Mouse (Mus musculus): ENCODE measurements around the gene C2cd5. TPM values are rescaled to one million over a fixed set of nuclear protein-coding genes. Genes with fewer than 3 reads are reported as not detected.

The C2cd5 gene
- polyA plus RNA-seq, 1 experiment from 2014 or later = 19.8 TPM

- peaks cover 6% of the 10 kb centered on the region for H3K4me1 ChIP-seq (ENCODE audit: control insufficient read depth, insufficient read depth, low read length)
Measured at GRCm38 (mm10) chr6:143140884-143141283, 40.9 kb upstream of the C2cd5 start.

DNA sequence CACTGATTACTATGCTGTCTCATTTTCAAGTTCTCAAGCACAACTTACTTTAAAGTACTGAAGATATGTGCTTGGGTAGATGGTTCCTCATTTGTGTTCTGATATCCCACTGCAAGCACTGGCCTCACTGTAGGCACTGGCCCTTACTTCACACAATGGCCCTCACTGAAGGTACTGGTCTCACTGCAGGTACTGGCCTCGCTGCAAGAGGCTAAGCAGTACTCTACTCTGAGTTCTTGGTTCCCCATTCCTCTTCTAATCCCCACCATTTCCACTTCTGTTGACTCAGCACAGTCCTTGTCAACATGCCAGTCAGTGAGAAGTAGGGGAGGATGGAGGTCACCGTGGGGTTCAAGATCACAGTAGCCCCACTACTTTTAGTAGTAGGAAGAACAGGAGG lies 39.5 kb upstream of the C2cd5 start:
- Histone ChIP-seq H3K27ac (ENCODE audit: low read length) (no peak overlapping the region), H3K4me1 (ENCODE audit: control insufficient read depth, insufficient read depth, low read length) (no peaks in the 10 kb centered on the region), H3K9ac (ENCODE audit: low read depth, low read length) (no peak overlapping the region), H3K9me3 (ENCODE audit: control insufficient read depth, low read length) (no peaks in the 10 kb centered on the region), H3K27me3 (replicated peaks; ENCODE audit: control insufficient read depth, insufficient read depth, low read length) (no peaks in the 10 kb centered on the region), H3K4me3 (ENCODE audit: low read length) (no peak overlapping the region), H3K36me3 (ENCODE audit: control insufficient read depth, insufficient read depth, low read length) (no peaks in the 10 kb centered on the region), H3K4me2 (ENCODE audit: low read depth, low read length) (no peak overlapping the region)
- no peak for ATAC-seq
- WGBS = 72% methylated on average over 2 of the region's 2 CpGs

More at GRCm38 (mm10) chr6:143140884-143141283, 40.9 kb upstream of the C2cd5 start:
- Histone ChIP-seq H3K4me3 (ENCODE audit: low read length) (no peak overlapping the region), H3K9me3 (ENCODE audit: control insufficient read depth, low read length) (no peaks in the 10 kb centered on the region), H3K9ac (ENCODE audit: low read depth, low read length) (no peak overlapping the region), H3K27me3 (replicated peaks; ENCODE audit: control insufficient read depth, insufficient read depth, low read length) (no peaks in the 10 kb centered on the region), H3K27ac (ENCODE audit: low read length) (no peak overlapping the region), H3K4me2 (ENCODE audit: low read depth, low read length) (no peak overlapping the region), H3K36me3 (ENCODE audit: control insufficient read depth, insufficient read depth, low read length) (no peaks in the 10 kb centered on the region)
- WGBS = 84% methylated on average over 9 of the region's 9 CpGs
- no peak for ATAC-seq

DNA sequence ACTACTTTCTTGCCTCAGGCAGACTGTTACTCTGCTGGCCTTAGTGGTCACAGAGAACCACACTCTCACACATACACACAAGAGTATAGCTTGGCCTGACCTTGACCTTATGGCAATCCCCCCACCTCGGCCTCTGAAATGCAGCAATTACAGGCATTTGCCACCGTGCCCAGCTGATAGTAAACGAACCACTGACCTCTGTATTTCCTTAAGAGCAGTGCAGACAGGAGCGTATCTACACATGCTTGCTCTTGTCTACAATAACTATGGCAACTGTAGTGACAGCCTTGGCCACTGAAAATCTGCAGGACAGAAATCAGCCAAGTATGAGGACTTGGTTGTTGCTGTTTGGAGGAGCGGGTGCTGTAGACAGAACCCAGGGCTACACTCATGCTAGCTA lies 37.4 kb upstream of the C2cd5 start:
- no peaks in the 10 kb centered on the region for H3K9me3 ChIP-seq (ENCODE audit: control insufficient read depth, low read length)
- no peaks in the 10 kb centered on the region for H3K36me3 ChIP-seq (ENCODE audit: control insufficient read depth, insufficient read depth, low read length)
- no peak overlapping the region for H3K4me3 ChIP-seq (ENCODE audit: low read length)
- no peak overlapping the region for H3K9ac ChIP-seq (ENCODE audit: low read depth, low read length)
- WGBS = 45% methylated on average over 5 of the region's 5 CpGs
- no peak overlapping the region for H3K4me2 ChIP-seq (ENCODE audit: low read depth, low read length)
- no peaks in the 10 kb centered on the region for H3K4me1 ChIP-seq (ENCODE audit: control insufficient read depth, insufficient read depth, low read length)
- ATAC-seq = no peak
- H3K27ac ChIP-seq (ENCODE audit: low read length) = no peak overlapping the region
- H3K27me3 ChIP-seq (replicated peaks; ENCODE audit: control insufficient read depth, insufficient read depth, low read length) = no peaks in the 10 kb centered on the region

GRCm38 (mm10) chr6:143136688-143137087 lies 36.7 kb upstream of the C2cd5 start:
- H3K9me3 ChIP-seq (ENCODE audit: control insufficient read depth, low read length) = no peaks in the 10 kb centered on the region
- H3K9ac ChIP-seq (ENCODE audit: low read depth, low read length) = no peak overlapping the region
- H3K4me3 ChIP-seq (ENCODE audit: low read length) = no peak overlapping the region
- ATAC-seq = no peak
- H3K27ac ChIP-seq (ENCODE audit: low read length) = no peak overlapping the region
- no peaks in the 10 kb centered on the region for H3K4me1 ChIP-seq (ENCODE audit: control insufficient read depth, insufficient read depth, low read length)
- no peaks in the 10 kb centered on the region for H3K27me3 ChIP-seq (replicated peaks; ENCODE audit: control insufficient read depth, insufficient read depth, low read length)
- H3K4me2 ChIP-seq (ENCODE audit: low read depth, low read length) = no peak overlapping the region
- no peaks in the 10 kb centered on the region for H3K36me3 ChIP-seq (ENCODE audit: control insufficient read depth, insufficient read depth, low read length)
- 97% methylated on average over 7 of the region's 7 CpGs for WGBS

GRCm38 (mm10) chr6:143135097-143135496 lies 35.2 kb upstream of the C2cd5 start:
- Histone ChIP-seq H3K9ac (ENCODE audit: low read depth, low read length) (no peak overlapping the region), H3K27ac (ENCODE audit: low read length) (no peak overlapping the region), H3K36me3 (ENCODE audit: control insufficient read depth, insufficient read depth, low read length) (no peaks in the 10 kb centered on the region), H3K4me2 (ENCODE audit: low read depth, low read length) (no peak overlapping the region), H3K4me3 (ENCODE audit: low read length) (no peak overlapping the region), H3K9me3 (ENCODE audit: control insufficient read depth, low read length) (peaks cover 8% of the 10 kb centered on the region; the same call in 1 of the 2 replicates), H3K27me3 (replicated peaks; ENCODE audit: control insufficient read depth, insufficient read depth, low read length) (no peaks in the 10 kb centered on the region), H3K4me1 (ENCODE audit: control insufficient read depth, insufficient read depth, low read length) (no peaks in the 10 kb centered on the region)
- 84% methylated on average over 13 of the region's 13 CpGs for WGBS
- ATAC-seq = no peak

DNA sequence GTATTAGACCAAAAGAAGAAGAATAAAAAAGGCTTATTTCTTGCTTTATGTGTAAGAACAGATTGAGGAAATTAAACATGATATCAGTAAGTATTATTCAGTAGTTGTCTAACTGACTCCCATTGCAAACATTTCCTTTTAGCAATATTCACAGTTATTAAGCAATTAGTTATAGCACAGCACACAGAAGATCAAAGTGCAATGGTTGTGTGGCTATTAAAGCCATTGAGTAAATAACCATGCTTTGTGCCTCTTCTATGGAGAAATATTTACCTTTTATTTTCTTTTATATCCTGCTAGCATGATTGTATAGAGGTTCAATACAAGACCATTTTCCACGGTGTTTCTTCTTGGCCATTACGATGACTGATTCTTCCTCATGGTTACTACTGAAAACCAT lies 33.2 kb upstream of the C2cd5 start:
- no peak overlapping the region for H3K4me2 ChIP-seq (ENCODE audit: low read depth, low read length)
- no peaks in the 10 kb centered on the region for H3K4me1 ChIP-seq (ENCODE audit: control insufficient read depth, insufficient read depth, low read length)
- H3K27me3 ChIP-seq (replicated peaks; ENCODE audit: control insufficient read depth, insufficient read depth, low read length) = no peaks in the 10 kb centered on the region
- H3K27ac ChIP-seq (ENCODE audit: low read length) = no peak overlapping the region
- ATAC-seq = no peak
- peaks cover 10% of the 10 kb centered on the region; the same call in 1 of the 2 replicates for H3K9me3 ChIP-seq (ENCODE audit: control insufficient read depth, low read length)
- H3K4me3 ChIP-seq (ENCODE audit: low read length) = no peak overlapping the region
- no peaks in the 10 kb centered on the region for H3K36me3 ChIP-seq (ENCODE audit: control insufficient read depth, insufficient read depth, low read length)
- 80% methylated on average over 2 of the region's 2 CpGs for WGBS
- no peak overlapping the region for H3K9ac ChIP-seq (ENCODE audit: low read depth, low read length)

- Histone ChIP-seq H3K4me3 (ENCODE audit: low read length) (no peak overlapping the region), H3K27me3 (replicated peaks; ENCODE audit: control insufficient read depth, insufficient read depth, low read length) (no peaks in the 10 kb centered on the region), H3K27ac (ENCODE audit: low read length) (no peak overlapping the region), H3K9me3 (ENCODE audit: control insufficient read depth, low read length) (peaks cover 10% of the 10 kb centered on the region; the same call in 1 of the 2 replicates), H3K9ac (ENCODE audit: low read depth, low read length) (no peak overlapping the region), H3K4me2 (ENCODE audit: low read depth, low read length) (no peak overlapping the region), H3K36me3 (ENCODE audit: control insufficient read depth, insufficient read depth, low read length) (no peaks in the 10 kb centered on the region), H3K4me1 (ENCODE audit: control insufficient read depth, insufficient read depth, low read length) (no peaks in the 10 kb centered on the region)
- ATAC-seq = no peak
- 71% methylated on average over 6 of the region's 6 CpGs for WGBS
Measured at GRCm38 (mm10) chr6:143131895-143132652, 32.1 kb upstream of the C2cd5 start.

DNA sequence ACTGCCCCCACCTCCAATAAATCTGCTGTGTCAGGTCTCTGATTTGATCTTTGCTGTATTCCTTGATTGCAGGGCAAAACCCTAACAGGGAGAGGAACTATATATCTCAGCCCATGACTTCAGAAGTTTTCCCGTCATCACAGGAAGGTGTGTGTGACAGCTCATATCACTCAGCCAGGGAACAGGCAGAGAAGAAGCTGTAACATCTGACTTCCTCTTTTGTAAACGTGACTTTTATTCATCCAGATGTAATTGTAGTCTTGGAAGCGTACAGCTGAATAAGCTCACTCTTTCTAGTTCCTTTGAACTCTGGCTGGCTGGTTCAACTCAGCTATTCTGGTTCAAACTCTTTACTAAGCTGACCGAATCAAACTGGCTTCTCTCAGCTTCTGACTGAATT lies 30.5 kb upstream of the C2cd5 start:
- no peaks in the 10 kb centered on the region for H3K36me3 ChIP-seq (ENCODE audit: control insufficient read depth, insufficient read depth, low read length)
- H3K9ac ChIP-seq (ENCODE audit: low read depth, low read length) = no peak overlapping the region
- no peaks in the 10 kb centered on the region for H3K4me1 ChIP-seq (ENCODE audit: control insufficient read depth, insufficient read depth, low read length)
- peaks cover 10% of the 10 kb centered on the region; the same call in 1 of the 2 replicates for H3K9me3 ChIP-seq (ENCODE audit: control insufficient read depth, low read length)
- no peak overlapping the region for H3K4me3 ChIP-seq (ENCODE audit: low read length)
- H3K4me2 ChIP-seq (ENCODE audit: low read depth, low read length) = no peak overlapping the region
- no peak for ATAC-seq
- 81% methylated on average over 4 of the region's 4 CpGs for WGBS
- H3K27ac ChIP-seq (ENCODE audit: low read length) = no peak overlapping the region
- H3K27me3 ChIP-seq (replicated peaks; ENCODE audit: control insufficient read depth, insufficient read depth, low read length) = no peaks in the 10 kb centered on the region

DNA sequence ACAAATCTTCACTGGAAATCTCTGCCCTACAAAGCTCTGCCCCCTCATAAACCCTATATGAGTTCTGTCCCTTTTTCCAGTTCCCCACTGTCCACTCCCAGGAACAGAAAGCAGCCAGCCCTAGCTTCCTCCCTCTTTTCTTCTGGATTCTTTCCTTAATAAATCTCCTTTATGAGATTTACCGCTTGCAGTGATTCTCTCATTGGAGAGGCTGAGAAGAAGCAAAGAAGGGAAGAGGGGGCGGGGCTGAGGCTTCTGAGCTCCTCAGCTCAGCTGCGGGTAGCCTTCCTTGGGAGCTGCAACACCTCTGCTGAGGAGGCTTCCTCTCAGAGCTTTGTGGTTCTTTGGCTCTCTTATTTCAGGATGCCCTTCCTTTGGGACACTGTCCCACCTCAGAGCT lies 30.0 kb upstream of the C2cd5 start:
- no peak for ATAC-seq
- H3K4me3 ChIP-seq (ENCODE audit: low read length) = no peak overlapping the region
- no peak overlapping the region for H3K9ac ChIP-seq (ENCODE audit: low read depth, low read length)
- WGBS = 73% methylated on average over 3 of the region's 3 CpGs
- no peak overlapping the region for H3K27ac ChIP-seq (ENCODE audit: low read length)
- H3K4me1 ChIP-seq (ENCODE audit: control insufficient read depth, insufficient read depth, low read length) = no peaks in the 10 kb centered on the region
- H3K4me2 ChIP-seq (ENCODE audit: low read depth, low read length) = no peak overlapping the region
- H3K36me3 ChIP-seq (ENCODE audit: control insufficient read depth, insufficient read depth, low read length) = no peaks in the 10 kb centered on the region
- H3K27me3 ChIP-seq (replicated peaks; ENCODE audit: control insufficient read depth, insufficient read depth, low read length) = no peaks in the 10 kb centered on the region
- H3K9me3 ChIP-seq (ENCODE audit: control insufficient read depth, low read length) = peaks cover 10% of the 10 kb centered on the region; the same call in 1 of the 2 replicates

- no peaks in the 10 kb centered on the region for H3K27me3 ChIP-seq (replicated peaks; ENCODE audit: control insufficient read depth, insufficient read depth, low read length)
- H3K27ac ChIP-seq (ENCODE audit: low read length) = no peak overlapping the region
- ATAC-seq = no peak
- H3K4me2 ChIP-seq (ENCODE audit: low read depth, low read length) = no peak overlapping the region
- H3K9ac ChIP-seq (ENCODE audit: low read depth, low read length) = no peak overlapping the region
- H3K4me1 ChIP-seq (ENCODE audit: control insufficient read depth, insufficient read depth, low read length) = no peaks in the 10 kb centered on the region
- no peaks in the 10 kb centered on the region for H3K36me3 ChIP-seq (ENCODE audit: control insufficient read depth, insufficient read depth, low read length)
- 86% methylated on average over 7 of the region's 7 CpGs for WGBS
- H3K9me3 ChIP-seq (ENCODE audit: control insufficient read depth, low read length) = peaks cover 10% of the 10 kb centered on the region; the same call in 1 of the 2 replicates
- no peak overlapping the region for H3K4me3 ChIP-seq (ENCODE audit: low read length)
Measured at GRCm38 (mm10) chr6:143129466-143129865, 29.5 kb upstream of the C2cd5 start.

Data from intestine, embryonic 16.5 days (tissue).